Mouse (Mus musculus) MEL (cell line): Measurements from ENCODE around the gene Gclc. TPM values are rescaled to one million over a fixed set of nuclear protein-coding genes. Genes with fewer than 3 reads are reported as not detected.

Experiments
- DNase-seq: peaks from one replicate; pipeline ENCODE4 v3.0.0; 2011; ENCODE audit warnings: low read depth, low spot score
- H3K27ac ChIP-seq: 2 replicates; pipeline ENCODE4 v1.5.1; 2012; ENCODE audit warnings: low read depth, mild to moderate bottlenecking, control low read depth, low read length, moderate library complexity; ENCODE audit not compliant: control insufficient read depth
- H3K27me3 ChIP-seq, 2 experiments: fragments of 150-350 bp in 1 of 2; sonication (generic) in 1 of 2; 2 replicates each; pipeline ENCODE4 v1.6.1; 2012; ENCODE audit warnings: low read length in 2 of 2, mild to moderate bottlenecking in 2 of 2, improper control_type of control experiment in 1 of 2, moderate library complexity in 1 of 2; ENCODE audit not compliant: insufficient read depth in 2 of 2, control insufficient read depth in 1 of 2
- H3K36me3 ChIP-seq, 2 experiments: 2 replicates each; pipeline ENCODE4 v1.6.1; 2012 to 2014; ENCODE audit warnings: low read length in 2 of 2, improper control_type of control experiment in 1 of 2, inconsistent platforms in 1 of 2, mild to moderate bottlenecking in 1 of 2; ENCODE audit not compliant: insufficient read depth in 2 of 2, control insufficient read depth in 1 of 2
- H3K4me1 ChIP-seq, 2 experiments: fragments of 150-350 bp in 1 of 2; sonication (generic) in 1 of 2; 2 replicates each; pipeline ENCODE4 v1.6.1; 2012; ENCODE audit warnings: low read length in 2 of 2, improper control_type of control experiment in 1 of 2, mild to moderate bottlenecking in 1 of 2; ENCODE audit not compliant: insufficient read depth in 2 of 2, control insufficient read depth in 1 of 2
- H3K4me3 ChIP-seq, 2 experiments: fragments of 150-350 bp in 1 of 2; sonication (generic) in 1 of 2; 2 replicates each; pipeline ENCODE4 v1.5.1; 2012; ENCODE audit warnings: low read depth in 2 of 2, low read length in 2 of 2, mild to moderate bottlenecking in 2 of 2, moderate library complexity in 2 of 2, control low read depth in 1 of 2, improper control_type of control experiment in 1 of 2; ENCODE audit not compliant: control insufficient read depth in 1 of 2, insufficient read depth in 1 of 2
- H3K79me2 ChIP-seq: 2 replicates; pipeline ENCODE4 v1.6.1; 2012; ENCODE audit warnings: mild to moderate bottlenecking, low read length, moderate library complexity; ENCODE audit not compliant: control insufficient read depth, poor library complexity, insufficient read depth
- H3K9ac ChIP-seq: 2 replicates; pipeline ENCODE4 v1.6.1; 2012; ENCODE audit warnings: low read depth, mild to moderate bottlenecking, control low read depth, low read length, moderate library complexity; ENCODE audit not compliant: control insufficient read depth, poor library complexity, severe bottlenecking
- H3K9me3 ChIP-seq: fragments of 150-350 bp; sonication (generic); replicated peaks from 2 replicates; pipeline ENCODE4 v1.6.1; 2012; ENCODE audit warnings: mild to moderate bottlenecking, low read length, improper control_type of control experiment, moderate library complexity; ENCODE audit not compliant: insufficient read depth
- BHLHE40 ChIP-seq: IDR thresholded peaks from 2 replicates; pipeline ENCODE4 v1.6.1; 2012; ENCODE audit warnings: low read depth, mild to moderate bottlenecking, inconsistent platforms, low read length, improper control_type of control experiment, borderline replicate concordance
- CTCF ChIP-seq, 3 experiments: IDR thresholded peaks in 2 of 3; conservative IDR thresholded peaks in 1 of 3; 2 replicates each; pipeline ENCODE4 v1.5.1; 2011 to 2012; ENCODE audit warnings: low read length in 3 of 3, low read depth in 2 of 3, mild to moderate bottlenecking in 2 of 3, improper control_type of control experiment in 1 of 3, inconsistent platforms in 1 of 3, mixed read lengths in 1 of 3, moderate library complexity in 1 of 3; ENCODE audit not compliant: control insufficient read depth in 1 of 3, insufficient read depth in 1 of 3, poor library complexity in 1 of 3, severe bottlenecking in 1 of 3
- E2F4 ChIP-seq: IDR thresholded peaks from 2 replicates; pipeline ENCODE4 v1.6.1; 2011; ENCODE audit warnings: low read depth, low read length, improper control_type of control experiment, borderline replicate concordance
- EP300 ChIP-seq, 2 experiments: IDR thresholded peaks; 2 replicates each; pipeline ENCODE4 v1.6.1; 2011; ENCODE audit warnings: improper control_type of control experiment in 2 of 2, low read length in 2 of 2, low read depth in 1 of 2, mild to moderate bottlenecking in 1 of 2
- ETS1 ChIP-seq: IDR thresholded peaks from 2 replicates; pipeline ENCODE4 v1.6.1; 2012; ENCODE audit warnings: low read depth, mild to moderate bottlenecking, inconsistent platforms, low read length, improper control_type of control experiment, moderate library complexity
- GABPA ChIP-seq: IDR thresholded peaks from 2 replicates; pipeline ENCODE4 v1.6.1; 2012; ENCODE audit warnings: low read depth, mild to moderate bottlenecking, inconsistent platforms, low read length, improper control_type of control experiment, moderate library complexity
- GATA1 ChIP-seq: IDR thresholded peaks from 2 replicates; pipeline ENCODE4 v1.6.1; 2011; ENCODE audit warnings: low read depth, low read length, improper control_type of control experiment
- HCFC1 ChIP-seq: IDR thresholded peaks from 2 replicates; pipeline ENCODE4 v1.6.1; 2012; ENCODE audit warnings: low read depth, mild to moderate bottlenecking, inconsistent platforms, low read length, improper control_type of control experiment, moderate library complexity
- KAT2A ChIP-seq: conservative IDR thresholded peaks from 2 replicates; pipeline ENCODE4 v1.6.1; 2012; ENCODE audit warnings: low read depth, low read length, improper control_type of control experiment, inconsistent platforms
- MAX ChIP-seq: IDR thresholded peaks from 2 replicates; pipeline ENCODE4 v1.6.1; 2011; ENCODE audit warnings: low read length, improper control_type of control experiment
- MEF2A ChIP-seq: IDR thresholded peaks from 2 replicates; pipeline ENCODE4 v1.6.1; 2014; ENCODE audit warnings: low read depth, mild to moderate bottlenecking, inconsistent platforms, low read length, improper control_type of control experiment; ENCODE audit not compliant: poor library complexity, insufficient replicate concordance, severe bottlenecking; ENCODE audit errors: extremely low read depth
- NRF1 ChIP-seq: IDR thresholded peaks from 2 replicates; pipeline ENCODE4 v1.6.1; 2014; ENCODE audit warnings: low read depth, mild to moderate bottlenecking, inconsistent platforms, low read length, improper control_type of control experiment, moderate library complexity; ENCODE audit not compliant: poor library complexity, insufficient read depth, severe bottlenecking
- POLR2A ChIP-seq, 2 experiments: IDR thresholded peaks; 2 replicates each; pipeline ENCODE4 v1.6.1; 2011 to 2012; ENCODE audit warnings: low read length in 2 of 2, mild to moderate bottlenecking in 2 of 2, control low read depth in 1 of 2, improper control_type of control experiment in 1 of 2, low read depth in 1 of 2, moderate library complexity in 1 of 2; ENCODE audit not compliant: control insufficient read depth in 1 of 2, insufficient read depth in 1 of 2, poor library complexity in 1 of 2
- POLR2AphosphoS2 ChIP-seq: IDR thresholded peaks from 2 replicates; pipeline ENCODE4 v1.6.1; 2011; ENCODE audit warnings: low read length, improper control_type of control experiment
- RAD21 ChIP-seq: IDR thresholded peaks from 2 replicates; pipeline ENCODE4 v1.6.1; 2011; ENCODE audit warnings: mild to moderate bottlenecking, low read depth, low read length, improper control_type of control experiment
- SIN3A ChIP-seq: IDR thresholded peaks from 2 replicates; pipeline ENCODE4 v1.6.1; 2012; ENCODE audit warnings: low read length, improper control_type of control experiment, inconsistent platforms
- TBP ChIP-seq: IDR thresholded peaks from 2 replicates; pipeline ENCODE4 v1.8.0; 2011; ENCODE audit warnings: low read depth, low read length, improper control_type of control experiment
- TCF12 ChIP-seq: IDR thresholded peaks from 2 replicates; pipeline ENCODE4 v1.6.1; 2014; ENCODE audit warnings: low read depth, mild to moderate bottlenecking, inconsistent platforms, low read length, improper control_type of control experiment, moderate library complexity
- USF1 ChIP-seq: IDR thresholded peaks from 2 replicates; pipeline ENCODE4 v1.6.1; 2014; ENCODE audit warnings: low read depth, mild to moderate bottlenecking, inconsistent platforms, low read length, improper control_type of control experiment, moderate library complexity
- USF2 ChIP-seq, 2 experiments: IDR thresholded peaks; 2 replicates each; pipeline ENCODE4 v1.6.1; 2011 to 2012; ENCODE audit warnings: improper control_type of control experiment in 2 of 2, low read length in 2 of 2, borderline replicate concordance in 1 of 2, inconsistent platforms in 1 of 2, low read depth in 1 of 2, mild to moderate bottlenecking in 1 of 2; ENCODE audit not compliant: insufficient read depth in 1 of 2
- ZC3H11A ChIP-seq: IDR thresholded peaks from 2 replicates; pipeline ENCODE4 v1.6.1; 2012; ENCODE audit warnings: low read depth, mild to moderate bottlenecking, inconsistent platforms, low read length, improper control_type of control experiment
- ZKSCAN1 ChIP-seq: IDR thresholded peaks from 2 replicates; pipeline ENCODE4 v1.6.1; 2012; ENCODE audit warnings: low read depth, mild to moderate bottlenecking, inconsistent platforms, low read length, improper control_type of control experiment, moderate library complexity
- ZMIZ1 ChIP-seq: IDR thresholded peaks from 2 replicates; pipeline ENCODE4 v1.6.1; 2012; ENCODE audit warnings: low read depth, mild to moderate bottlenecking, inconsistent platforms, low read length, improper control_type of control experiment, moderate library complexity
- ZNF384 ChIP-seq: IDR thresholded peaks from 2 replicates; pipeline ENCODE4 v1.6.1; 2012; ENCODE audit warnings: low read depth, mild to moderate bottlenecking, inconsistent platforms, low read length, improper control_type of control experiment
- polyA plus RNA-seq, 2 experiments: library from polyadenylated mRNA; stranded (reverse) in 1 of 2; unstranded in 1 of 2; fragments of >175 nt in 1 of 2; fragments of >200 nt in 1 of 2; gene quantifications; 2 replicates each; pipeline versions ENCODE4 v1.2.1 to v1.2.4; 2012; ENCODE audit warnings: low replicate concordance in 2 of 2, low read depth in 1 of 2; ENCODE audit not compliant: insufficient read length in 2 of 2, insufficient read depth in 1 of 2, missing spikeins in 1 of 2
- total RNA-seq: library from RNA; depleted of rRNA; stranded (reverse); fragments of 300-350 nt; gene quantifications from 2 replicates; pipeline ENCODE4 v1.2.3, GENCODE M21; 2012

The Gclc gene
- total and polyA plus RNA-seq, 3 experiments, result 22.6 to 84.8 (median 50.4) TPM

DNA sequence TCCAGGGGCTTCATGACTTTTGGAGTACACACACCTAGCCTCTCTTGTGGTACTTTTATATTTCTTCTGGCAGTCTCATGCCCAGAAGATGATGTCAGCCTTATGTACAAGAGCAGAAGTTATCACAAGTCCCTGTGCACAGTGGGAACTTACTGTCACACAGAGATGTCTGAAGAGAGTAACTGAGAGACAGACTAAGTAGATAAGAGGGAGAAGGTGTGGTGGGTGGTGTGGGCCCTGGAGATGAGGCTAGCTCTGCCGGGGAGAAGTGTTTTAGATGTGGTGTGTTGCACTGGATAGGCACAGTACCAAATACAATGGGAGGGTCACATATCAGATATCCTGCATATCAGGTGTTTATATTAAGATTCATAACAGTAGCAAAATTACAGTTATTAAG is 3.0 kb downstream of the Gclc start (continued):
- TF ChIP-seq USF1 (no peak), TCF12 (peak; percentile 81), TBP (no peak), USF2 (IDR thresholded peaks at IDR 0.05; ENCODE audit: borderline replicate concordance in 1 of 2, insufficient read depth in 1 of 2, low read depth in 1 of 2, low read length in 2 of 2) (no peak), POLR2A (IDR thresholded peaks at IDR 0.05; ENCODE audit: control insufficient read depth in 1 of 2, insufficient read depth in 1 of 2, low read depth in 1 of 2, low read length in 2 of 2, poor library complexity in 1 of 2) (no peak), POLR2AphosphoS2 (no peak), ZKSCAN1 (no peak), BHLHE40 (peak; percentile 32; the same call in 1 of the 2 replicates), ZC3H11A (no peak), ETS1 (peak; percentile 94), ZMIZ1 (no peak)
- TF ChIP-seq, all 39 proteins: peak for 16

- TF ChIP-seq GABPA (no peak), ZMIZ1 (no peak), TCF12 (no peak), NRF1 (no peak), RAD21 (no peak), HCFC1 (no peak), MAX (no peak), EP300 (IDR thresholded peaks at IDR 0.05; ENCODE audit: low read depth in 1 of 2, low read length in 2 of 2) (no peak), E2F4 (no peak), USF2 (IDR thresholded peaks at IDR 0.05; ENCODE audit: borderline replicate concordance in 1 of 2, insufficient read depth in 1 of 2, low read depth in 1 of 2, low read length in 2 of 2) (no peak), MEF2A (no peak), KAT2A (no peak), SIN3A (no peak), ZNF384 (no peak), CTCF (IDR thresholded peaks at IDR 0.05 in 2 of 3, conservative IDR thresholded peaks at IDR 0.05 in 1 of 3; ENCODE audit: control insufficient read depth in 1 of 3, insufficient read depth in 1 of 3, low read depth in 2 of 3, low read length in 3 of 3, poor library complexity in 1 of 3, severe bottlenecking in 1 of 3) (no peak), GATA1 (no peak), USF1 (no peak)
- TF ChIP-seq, all 39 proteins: peak for 0
- no peak for DNase-seq
- H3K36me3 ChIP-seq, result peaks cover 19 to 20% of the 10 kb centered on the region in 2 experiments
- H3K9ac ChIP-seq, result no peak overlapping the region
- peaks cover 12% of the 10 kb centered on the region in 2 experiments for H3K4me1 ChIP-seq
- no peak overlapping the region for H3K4me3 ChIP-seq
- no peaks in the 10 kb centered on the region for H3K9me3 ChIP-seq
- H3K27me3 ChIP-seq, result no peaks in the 10 kb centered on the region
- H3K27ac ChIP-seq, result no peak overlapping the region
- H3K79me2 ChIP-seq, result peaks cover 51% of the 10 kb centered on the region
These were observed 4.1 kb downstream of the Gclc start for GRCm38 (mm10) chr9:77758481-77758880.
